Mouse (Mus musculus) lung, adult 2 months (tissue): ENCODE measurements around the gene Ugt1a9. TPM values are rescaled to one million over a fixed set of nuclear protein-coding genes. Genes with fewer than 3 reads are reported as not detected.

Experiments
- DNase-seq: peaks from one replicate; pipeline ENCODE4 v3.0.0; 2022
- H3K4me1 ChIP-seq: fragments of 200-500 bp; 2 replicates; pipeline ENCODE4 v1.6.1; 2011; ENCODE audit warnings: low read length; ENCODE audit not compliant: control insufficient read depth, insufficient read depth
- H3K4me3 ChIP-seq: fragments of 200-500 bp; replicated peaks from 2 replicates; pipeline ENCODE3; 2011; ENCODE audit warnings: low read depth, mild to moderate bottlenecking, control low read depth, low read length; ENCODE audit errors: extremely low read depth
- CTCF ChIP-seq: fragments of 200-500 bp; IDR thresholded peaks from 2 replicates; pipeline ENCODE4 v1.5.1; 2011; ENCODE audit warnings: mild to moderate bottlenecking, low read length, control low read depth; ENCODE audit not compliant: insufficient read depth
- POLR2A ChIP-seq: fragments of 200-500 bp; IDR thresholded peaks from 2 replicates; pipeline ENCODE4 v1.6.1; 2011; ENCODE audit warnings: low read depth, mild to moderate bottlenecking, control low read depth, low read length, borderline replicate concordance; ENCODE audit errors: extremely low read depth
- WGBS: fragments of 180-500 bp; shearing (Covaris S2); methylation state at CpG from one replicate; pipeline ENCODE4 v1.1.7; 2018; 5-methylcytosine and 5-hydroxymethylcytosine counted together
- polyA plus RNA-seq: library from polyadenylated mRNA; depleted of rRNA; stranded (reverse); fragments of >200 nt; gene quantifications from 2 replicates; pipeline ENCODE4 v1.2.3, GENCODE M21; 2012

Ugt1a9 gene
- polyA plus RNA-seq, 1 experiment = 0.09 TPM

- H3K4me3 ChIP-seq = no peak overlapping the region
- no peak for DNase-seq
- TF ChIP-seq CTCF = no peak
- TF ChIP-seq POLR2A = no peak
- H3K4me1 ChIP-seq = no peaks in the 10 kb centered on the region
- WGBS = 86% methylated on average over 1 of the region's 1 CpGs
Observed at GRCm38 (mm10) chr1:88179657-88180056, 109.1 kb downstream of the Ugt1a9 start.

DNA sequence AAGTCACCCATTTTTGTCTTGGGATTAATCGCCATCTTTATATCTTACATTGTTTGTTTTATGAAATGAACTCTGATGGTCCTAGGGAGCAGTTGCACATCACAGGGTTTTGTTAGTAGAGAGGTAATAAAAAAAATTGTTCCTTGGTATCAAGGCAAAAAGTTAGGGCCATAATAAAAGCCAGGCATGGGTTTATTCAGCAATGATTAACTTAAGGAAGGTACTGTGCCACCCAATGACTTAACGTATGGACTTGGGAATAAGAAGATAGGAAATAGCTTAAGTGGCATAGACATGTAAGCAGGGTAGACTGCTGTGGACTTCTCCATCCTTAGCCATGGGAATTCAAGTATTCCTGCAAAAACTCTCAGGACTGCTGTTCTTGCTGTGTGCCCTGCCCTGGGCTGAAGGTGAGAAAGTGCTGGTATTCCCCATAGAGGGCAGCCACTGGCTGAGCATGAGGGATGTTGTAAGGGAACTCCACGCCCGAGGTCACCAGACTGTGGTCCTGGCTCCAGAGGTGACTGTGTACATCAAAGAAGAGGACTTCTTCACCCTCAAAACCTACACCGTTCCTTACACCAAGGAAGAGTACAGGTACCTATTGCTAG is 115.8 kb downstream of the Ugt1a9 start:
- Histone ChIP-seq H3K4me3 (no peak overlapping the region), H3K4me1 (no peaks in the 10 kb centered on the region)
- no peak for TF ChIP-seq CTCF
- TF ChIP-seq POLR2A = no peak
- WGBS = 91% methylated on average over 5 of the region's 5 CpGs
- no peak for DNase-seq

- 77% methylated on average over 3 of the region's 3 CpGs for WGBS
- Histone ChIP-seq H3K4me1 (no peaks in the 10 kb centered on the region), H3K4me3 (no peak overlapping the region)
- DNase-seq = no peak
- TF ChIP-seq POLR2A (no peak), CTCF (no peak)
Observed at GRCm38 (mm10) chr1:88192136-88192535, 121.5 kb downstream of the Ugt1a9 start.

GRCm38 (mm10) chr1:88195687-88196086 is 125.1 kb downstream of the Ugt1a9 start:
- no peak overlapping the region for H3K4me3 ChIP-seq
- TF ChIP-seq POLR2A (no peak), CTCF (no peak)
- 93% methylated on average over 1 of the region's 1 CpGs for WGBS
- DNase-seq = no peak
- no peaks in the 10 kb centered on the region for H3K4me1 ChIP-seq

DNA sequence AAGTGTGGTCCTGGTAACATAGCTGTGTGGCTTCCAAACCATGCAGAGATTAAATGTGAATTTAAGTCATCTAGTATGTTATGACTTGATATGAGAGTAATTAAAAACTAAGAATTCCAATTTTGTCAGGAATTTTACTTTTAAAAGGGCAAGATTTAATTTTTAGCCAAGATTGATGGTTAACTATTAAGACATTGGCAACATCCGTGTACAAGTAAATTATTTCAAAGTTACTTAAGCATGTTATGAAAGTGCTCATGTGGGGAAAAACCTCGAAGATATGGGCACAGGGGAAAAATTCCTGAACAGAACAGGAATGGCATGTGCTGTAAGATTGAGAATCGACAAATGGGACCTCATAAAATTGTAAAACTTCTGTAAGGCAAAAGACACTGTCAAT is 126.8 kb downstream of the Ugt1a9 start:
- TF ChIP-seq CTCF (no peak), POLR2A (no peak)
- DNase-seq = no peak
- 72% methylated on average over 3 of the region's 3 CpGs for WGBS
- no peak overlapping the region for H3K4me3 ChIP-seq
- H3K4me1 ChIP-seq = no peaks in the 10 kb centered on the region

- TF ChIP-seq POLR2A (no peak), CTCF (no peak)
- DNase-seq = no peak
- WGBS = 67% methylated on average over 2 of the region's 2 CpGs
- Histone ChIP-seq H3K4me1 (no peaks in the 10 kb centered on the region), H3K4me3 (no peak overlapping the region)
Observed at GRCm38 (mm10) chr1:88199996-88200395, 129.4 kb downstream of the Ugt1a9 start.

- no peak within 1 kb of the TSS for H3K4me3 ChIP-seq
- 71% methylated on average over 7 of the region's 7 CpGs for WGBS
- TF ChIP-seq CTCF (no peak), POLR2A (no peak)
- DNase-seq = no peak
- H3K4me1 ChIP-seq = peaks cover 2% of the 10 kb centered on the region; the same call in 1 of the 2 replicates
Observed at GRCm38 (mm10) chr1:88200456-88200855, 129.9 kb downstream of the Ugt1a9 start, which contains the start of gene Ugt1a2. TSS of gene Ugt1a2 (plus strand) at chr1:88200601.

DNA sequence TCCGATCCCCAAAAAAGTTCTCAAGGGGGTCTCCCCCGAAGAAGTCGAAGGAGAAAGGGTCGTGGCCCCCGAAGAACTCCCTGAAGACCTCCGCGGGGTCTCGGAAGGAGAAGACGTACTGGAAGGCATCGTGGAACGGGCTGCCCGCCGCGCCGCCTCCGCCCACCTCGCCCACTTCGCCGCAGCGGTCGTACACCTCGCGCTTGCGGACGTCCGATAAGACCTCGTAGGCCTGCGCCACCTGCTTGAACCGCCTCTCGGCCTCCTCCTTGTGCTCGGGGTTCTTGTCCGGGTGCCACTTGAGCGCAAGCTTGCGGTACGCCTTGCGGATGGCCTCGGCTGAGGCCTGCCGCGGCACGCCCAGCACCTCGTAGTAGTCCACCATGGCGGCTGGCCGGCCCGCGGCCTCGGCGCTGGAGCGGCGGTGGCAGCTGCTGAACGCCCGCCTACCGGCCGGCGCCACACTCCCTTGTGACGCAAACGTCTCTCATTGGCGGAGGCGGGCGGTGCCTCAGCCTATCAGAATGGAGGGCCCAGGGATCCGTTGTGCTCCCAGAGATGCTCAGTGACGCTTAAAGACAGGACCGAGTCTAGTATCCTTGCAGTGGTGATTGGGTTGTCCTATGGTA is 134.8 kb downstream of the Ugt1a9 start, which contains the start of gene Dnajb3:
Gene Dnajb3 (minus strand): TSS at position 489 of the 629 bp plus-strand sequence.
- DNase-seq = peak; percentile 70
- H3K4me3 ChIP-seq = peak within 1 kb of the TSS; percentile 90
- peaks cover 2% of the 10 kb centered on the region; the same call in 1 of the 2 replicates for H3K4me1 ChIP-seq
- WGBS = 10% methylated on average over 62 of the region's 62 CpGs
- TF ChIP-seq CTCF (no peak), POLR2A (peak; percentile 14; the same call in 1 of the 2 replicates)

GRCm38 (mm10) chr1:88206843-88207479 is 136.4 kb downstream of the Ugt1a9 start:
- no peak for DNase-seq
- WGBS = 81% methylated on average over 2 of the region's 2 CpGs
- TF ChIP-seq CTCF (no peak), POLR2A (no peak)
- no peak overlapping the region for H3K4me3 ChIP-seq
- H3K4me1 ChIP-seq = peaks cover 2% of the 10 kb centered on the region; the same call in 1 of the 2 replicates
